ENCODE assay signal across 17 mouse cellular contexts in genomic region chr6:107923528-107924199, GRCm38 (mm10).
DNase-seq lines count a peak whose midpoint lies in the region; ATAC-seq lines count a peak whose summit lies in the region.
"Had no signal": no experiment of that assay in that cellular context is flagged by ENCODE, and none has a peak within 500 bp of the region (broad histone marks: within the 10 kb centered on the region; RNA-seq: fewer than 3 reads in every experiment).

No protein-coding gene starts in this region.

- H3K27ac ChIP-seq in neural tube, embryonic 12.5 days: no peak overlapping the region
- peak overlapping the region; percentile 63 for H3K27ac ChIP-seq in midbrain, embryonic 14.5 days (replicated peaks; ENCODE audit: low read depth, low read length)
- no peak overlapping the region for H3K27ac ChIP-seq in intestine, embryonic 15.5 days
- H3K27ac ChIP-seq: heart, adult 2 months; stomach, embryonic 15.5 days had no signal

- H3K36me3 ChIP-seq in neural tube, embryonic 12.5 days: no peaks in the 10 kb centered on the region
- no peaks in the 10 kb centered on the region for H3K36me3 ChIP-seq in midbrain, embryonic 14.5 days (ENCODE audit: control insufficient read depth, insufficient read depth, low read length)
- H3K36me3 ChIP-seq in intestine, embryonic 15.5 days: no peaks in the 10 kb centered on the region
- H3K36me3 ChIP-seq: stomach, embryonic 15.5 days had no signal

- ATAC-seq in cerebellum, adult (ENCODE audit: insufficient number of reproducible peaks, low FRiP score, low TSS enrichment): 0 out of 2 replicates have a peak, but pooled peaks have one; percentile 31
- ATAC-seq in neural tube, embryonic 12.5 days (ENCODE audit: low FRiP score, low read depth): peak; percentile 66; the same call in 1 of the 2 replicates
- ATAC-seq in midbrain, embryonic 14.5 days (ENCODE audit: low FRiP score, low TSS enrichment): peak; percentile 83
- no peak for ATAC-seq in intestine, embryonic 15.5 days
- ATAC-seq: liver, postnatal 0 days; Patski had no signal

- no peaks in the 10 kb centered on the region for H3K4me1 ChIP-seq in neural tube, embryonic 12.5 days
- H3K4me1 ChIP-seq in midbrain, embryonic 14.5 days (ENCODE audit: control insufficient read depth, insufficient read depth, low read length): no peaks in the 10 kb centered on the region
- H3K4me1 ChIP-seq in intestine, embryonic 15.5 days (replicated peaks): no peaks in the 10 kb centered on the region
- H3K4me1 ChIP-seq: stomach, embryonic 15.5 days had no signal

- H3K4me2 ChIP-seq in neural tube, embryonic 12.5 days (replicated peaks): no peak overlapping the region
- H3K4me2 ChIP-seq in midbrain, embryonic 14.5 days (ENCODE audit: low read length): no peak overlapping the region
- H3K4me2 ChIP-seq in intestine, embryonic 15.5 days (replicated peaks): no peak overlapping the region
- H3K4me2 ChIP-seq: stomach, embryonic 15.5 days had no signal

- no peaks in the 10 kb centered on the region for H3K9me3 ChIP-seq in neural tube, embryonic 12.5 days
- no peaks in the 10 kb centered on the region for H3K9me3 ChIP-seq in midbrain, embryonic 14.5 days (ENCODE audit: control insufficient read depth, low read length)
- no peaks in the 10 kb centered on the region for H3K9me3 ChIP-seq in intestine, embryonic 15.5 days
- H3K9me3 ChIP-seq: stomach, embryonic 15.5 days had no signal

- H3K27me3 ChIP-seq in neural tube, embryonic 12.5 days (replicated peaks): no peaks in the 10 kb centered on the region
- H3K27me3 ChIP-seq in midbrain, embryonic 14.5 days (ENCODE audit: control insufficient read depth, insufficient read depth, low read length): no peaks in the 10 kb centered on the region
- H3K27me3 ChIP-seq in intestine, embryonic 15.5 days (replicated peaks): no peaks in the 10 kb centered on the region
- H3K27me3 ChIP-seq: Patski; stomach, embryonic 15.5 days had no signal

- no peak overlapping the region for H3K9ac ChIP-seq in neural tube, embryonic 12.5 days
- no peak overlapping the region for H3K9ac ChIP-seq in midbrain, embryonic 14.5 days (replicated peaks; ENCODE audit: low read length)
- no peak overlapping the region for H3K9ac ChIP-seq in intestine, embryonic 15.5 days
- H3K9ac ChIP-seq: liver, postnatal 0 days; stomach, embryonic 15.5 days had no signal

- no peak overlapping the region for H3K4me3 ChIP-seq in neural tube, embryonic 12.5 days
- no peak overlapping the region for H3K4me3 ChIP-seq in midbrain, embryonic 14.5 days (replicated peaks; ENCODE audit: low read depth, low read length)
- H3K4me3 ChIP-seq in intestine, embryonic 15.5 days (replicated peaks): no peak overlapping the region
- H3K4me3 ChIP-seq: heart, adult 2 months; stomach, embryonic 15.5 days had no signal

- WGBS in neural tube, embryonic 12.5 days: 74% methylated on average over 12 of the region's 12 CpGs
- 47% methylated on average over 12 of the region's 12 CpGs for WGBS in midbrain, embryonic 14.5 days
- 87% methylated on average over 12 of the region's 12 CpGs for WGBS in intestine, embryonic 15.5 days

- DNase-seq in cerebellum, adult 11-12 months: no peak
- no peak for DNase-seq in neural tube, embryonic 10.5 days (ENCODE audit: extremely low spot score, low spot score)
- DNase-seq in midbrain, embryonic 14.5 days: peak; percentile 48
- no peak for DNase-seq in urinary bladder, postnatal 14 days (ENCODE audit: low spot score)
- no peak for DNase-seq in c-Kit-positive CD71-positive TER-119-positive erythroid progenitor cells, embryonic 14.5 days (ENCODE audit: low spot score)
- DNase-seq: heart, adult 2 months; kidney, adult 8-10 months; kidney, postnatal 4 days; layer of hippocampus, postnatal 36 days; liver, postnatal 0 days; lung, postnatal 4 days; thymus, postnatal 14 days had no signal
